Mouse (Mus musculus): ENCODE results near the gene Olig1.

- no peak for TF ChIP-seq POLR2A (IDR thresholded peaks at IDR 0.05; ENCODE audit: borderline replicate concordance, low read depth, low read length)
- no peak for TF ChIP-seq CTCF (IDR thresholded peaks at IDR 0.05; ENCODE audit: low read depth, low read length)
Measured at GRCm38 (mm10) chr16:91246292-91246691, 23.3 kb upstream of the Olig1 start.
